Mouse (Mus musculus): ENCODE data around the gene Gpr142.

Gene Gpr142

DNA sequence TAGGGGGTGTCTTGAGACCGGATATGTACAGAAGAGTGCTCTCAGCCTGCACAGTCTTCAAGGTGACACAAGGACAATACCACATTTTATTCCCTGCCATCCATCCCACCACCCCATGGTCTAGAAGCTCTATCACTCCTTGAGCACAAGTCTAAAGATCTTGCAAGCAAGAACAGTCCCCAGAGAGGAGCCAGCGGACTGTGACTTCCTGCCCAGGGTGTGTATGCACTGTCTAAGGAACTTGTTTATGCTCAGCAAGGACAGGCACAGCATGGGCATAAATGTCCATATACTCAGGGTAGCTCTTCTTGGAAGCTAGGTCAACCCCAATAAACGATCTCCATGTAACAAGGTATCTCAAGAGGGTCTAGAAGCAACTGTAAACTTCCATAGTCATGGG is 743 bp upstream of the Gpr142 start:
- in situ Hi-C loops (cut with MboI, MseI) = no loop called here

DNA sequence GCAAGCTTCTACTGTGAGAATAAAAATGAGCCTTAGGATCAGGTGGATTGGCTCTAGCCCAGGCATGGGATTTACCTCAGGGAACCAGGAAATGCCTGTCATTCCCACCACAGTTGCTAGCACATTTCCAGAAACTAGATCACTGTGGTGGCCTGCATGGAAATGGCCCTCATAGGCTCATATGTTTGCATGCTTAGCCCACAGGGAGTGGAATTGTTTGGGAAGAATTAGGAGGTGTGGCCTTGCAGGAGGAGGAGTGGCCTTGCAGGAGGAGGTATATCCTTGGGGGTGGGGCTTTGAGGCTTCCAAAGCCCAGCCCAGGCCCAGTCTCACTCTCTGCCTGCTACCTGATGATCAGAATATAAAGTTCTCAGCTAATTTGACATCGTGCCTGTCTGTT is 3.2 kb downstream of the Gpr142 start:
- in situ Hi-C loops (cut with MboI, MseI) = no loop called here

DNA sequence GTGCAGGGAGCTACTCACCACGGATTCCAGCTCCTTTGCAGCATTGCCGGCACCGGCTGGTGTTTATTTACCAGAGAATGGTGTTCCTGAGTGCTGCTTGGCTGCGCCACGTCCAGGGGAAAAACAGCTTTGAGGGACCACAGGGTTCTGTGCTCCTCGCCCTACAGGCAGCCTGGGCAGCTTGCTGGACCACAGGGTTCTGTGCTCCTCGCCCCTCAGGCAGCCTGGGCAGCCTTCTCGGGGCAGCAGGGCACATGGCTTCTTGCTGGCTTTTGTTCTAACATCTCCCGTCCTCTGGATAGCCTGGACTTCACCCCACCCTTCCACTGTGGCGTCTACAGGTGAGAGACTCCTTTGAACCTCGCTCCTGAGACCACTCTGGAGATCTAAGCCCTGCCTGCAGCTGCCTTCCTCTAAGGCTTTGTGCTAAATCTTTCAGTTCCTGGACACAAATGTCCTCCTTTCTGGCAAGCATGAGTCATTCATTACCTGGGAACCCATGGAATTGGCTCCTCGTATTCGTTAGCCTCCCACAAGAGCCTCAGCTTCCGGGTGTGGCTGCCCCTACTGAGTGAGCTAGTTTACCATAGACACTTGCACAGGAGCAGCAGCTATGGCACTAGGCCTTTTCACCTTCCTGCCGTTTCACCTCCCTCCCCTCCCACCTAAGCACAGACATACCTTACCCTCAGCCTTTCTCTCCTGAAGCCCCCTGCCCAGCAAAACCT is 4.0 kb downstream of the Gpr142 start:
- in situ Hi-C loops (cut with MboI, MseI) = no loop called here

DNA sequence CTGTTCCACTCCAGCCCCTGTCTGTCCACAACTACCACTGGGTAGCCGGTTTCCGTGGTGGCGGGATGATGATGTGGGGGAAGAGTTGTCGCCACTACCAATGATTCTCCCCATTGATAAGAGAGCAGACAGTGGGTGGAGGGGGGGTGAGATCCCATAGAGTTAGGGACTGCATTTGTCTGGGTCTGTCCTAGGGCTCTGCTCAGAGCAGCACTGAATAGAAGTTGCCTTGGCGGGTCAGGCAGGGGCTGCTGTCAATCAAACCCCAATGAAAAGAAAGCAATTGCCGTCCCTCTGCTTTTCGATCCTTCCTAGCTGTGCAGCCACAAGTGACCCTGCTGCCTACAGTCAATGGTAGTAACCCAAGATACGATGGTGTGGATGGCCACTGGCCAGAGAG is 5.3 kb downstream of the Gpr142 start:
- in situ Hi-C loops (cut with MboI, MseI) = no loop called here

GRCm38 (mm10) chr11:114807025-114807424 is 8.3 kb downstream of the Gpr142 start:
- in situ Hi-C loops (cut with MboI, MseI) = no loop called here

DNA sequence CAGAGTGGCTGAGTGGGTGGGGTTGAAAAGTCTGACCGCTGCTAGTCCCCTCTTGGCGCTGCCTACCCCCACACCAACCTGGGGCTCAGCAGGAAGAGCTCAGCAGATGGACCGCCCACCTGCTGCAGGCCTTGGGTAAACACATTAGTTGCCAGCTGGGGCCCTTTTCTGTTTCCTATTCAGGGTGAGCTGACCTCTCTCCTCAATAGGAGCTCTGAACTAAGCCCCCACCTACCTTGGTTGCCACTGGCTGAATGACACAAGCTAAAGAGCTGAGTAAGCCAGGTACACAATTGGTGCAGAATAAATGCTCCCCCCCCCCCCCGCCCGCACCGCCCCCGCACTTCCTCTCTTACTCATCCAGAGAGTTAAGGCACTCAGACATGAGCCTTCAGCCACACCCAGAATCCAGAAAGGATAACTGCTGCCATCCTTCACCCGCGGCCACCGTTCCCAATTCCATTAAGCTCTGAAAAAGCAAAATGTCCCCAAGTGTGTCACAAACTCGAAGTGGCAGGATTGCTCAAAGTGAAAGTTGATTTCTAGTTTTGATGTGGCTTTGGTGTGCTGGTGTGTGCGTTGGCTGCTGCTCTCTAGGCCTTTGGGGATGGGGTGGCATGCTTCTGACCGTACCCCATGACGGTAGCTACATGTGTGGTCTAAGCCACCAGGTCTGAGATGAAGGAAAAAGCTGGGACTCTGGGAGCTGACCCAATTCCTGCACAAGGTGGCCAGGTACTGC is 9.1 kb downstream of the Gpr142 start:
- in situ Hi-C loops (cut with MboI, MseI) = no loop called here

DNA sequence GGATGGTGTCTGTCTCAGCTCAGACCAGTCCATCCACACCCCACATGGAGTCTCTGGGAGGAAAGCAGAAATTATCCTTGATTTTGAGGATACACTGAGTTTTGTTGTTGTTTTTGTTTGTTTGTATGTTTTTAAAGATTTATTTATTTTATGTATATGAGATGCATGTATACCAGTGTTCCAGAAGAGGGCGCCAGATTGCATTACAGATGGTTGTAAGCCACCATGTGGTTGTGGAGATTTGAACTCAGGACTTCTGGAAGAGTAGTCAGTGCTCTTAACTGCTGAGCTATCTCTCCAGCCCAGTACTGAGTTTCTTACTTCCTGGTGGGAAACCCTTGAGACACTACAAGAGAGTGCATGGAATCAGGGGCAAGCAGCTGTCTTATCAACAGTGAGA is 10.6 kb downstream of the Gpr142 start:
- in situ Hi-C loops (cut with MboI, MseI) = no loop called here

DNA sequence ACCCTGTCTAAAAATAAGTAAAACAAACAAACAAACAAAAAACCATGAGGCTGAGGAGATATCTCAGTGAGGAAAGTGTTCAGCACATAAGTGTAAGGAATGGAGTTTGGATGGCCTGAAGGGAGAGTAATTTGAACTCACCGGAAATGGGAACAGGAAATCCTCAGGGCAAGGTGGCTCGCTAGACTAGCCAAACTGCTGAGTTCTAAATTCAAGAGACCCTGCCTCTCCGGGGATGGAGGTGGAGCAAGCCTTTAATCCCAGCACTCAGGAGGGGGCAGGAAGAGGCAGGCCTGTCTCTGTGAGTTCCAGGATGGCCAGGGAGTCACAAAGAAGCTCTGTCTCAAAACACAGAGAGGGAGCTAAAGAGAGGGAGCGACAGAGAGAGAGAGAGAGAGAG is 11.6 kb downstream of the Gpr142 start:
- in situ Hi-C loops (cut with MboI, MseI) = loop anchor here in 1 of 2 experiments (5.0 kb wide), 1 partner anchor 112 kb away; no protein-coding TSS in a partner anchor

GRCm38 (mm10) chr11:114812731-114813240 is 14.1 kb downstream of the Gpr142 start:
- in situ Hi-C loops (cut with MboI, MseI) = loop anchor here in 1 of 2 experiments (5.0 kb wide), 1 partner anchor 110 kb away; no protein-coding TSS in a partner anchor

GRCm38 (mm10) chr11:114814873-114815592 is 16.3 kb downstream of the Gpr142 start:
- in situ Hi-C loops (cut with MboI, MseI) = loop anchor here (5.0 kb wide), 2 partner anchors 92 to 107 kb away; no protein-coding TSS in a partner anchor

- in situ Hi-C loops (cut with MboI, MseI) = loop anchor here in 1 of 2 experiments (5.0 kb wide), 1 partner anchor 90 kb away; no protein-coding TSS in a partner anchor
Observed at GRCm38 (mm10) chr11:114816934-114817333, 18.2 kb downstream of the Gpr142 start.

- in situ Hi-C loops (cut with MboI, MseI) = loop anchor here in 1 of 2 experiments (5.0 kb wide), 1 partner anchor 89 kb away; no protein-coding TSS in a partner anchor
Observed at GRCm38 (mm10) chr11:114818185-114818584, 19.5 kb downstream of the Gpr142 start.

DNA sequence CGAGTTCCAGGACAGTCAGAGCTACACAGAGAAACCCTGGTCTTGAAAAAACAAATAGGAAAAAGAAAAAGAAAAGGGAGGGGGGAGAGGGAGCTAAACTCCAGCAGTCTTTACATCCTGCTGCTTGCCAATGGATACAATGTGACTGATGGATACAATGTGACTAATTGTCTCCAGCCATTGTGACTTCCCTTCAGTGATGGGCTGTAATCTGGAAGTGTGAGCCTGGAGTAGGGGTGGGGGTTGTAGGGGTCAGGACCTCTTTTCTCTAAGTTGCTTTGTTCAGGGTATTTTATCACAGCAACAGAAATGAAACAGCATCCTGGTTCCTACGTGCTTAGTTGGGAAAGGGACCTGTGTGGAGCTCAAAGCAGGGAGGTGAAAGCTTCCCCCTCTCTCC is 20.4 kb downstream of the Gpr142 start:
- in situ Hi-C loops (cut with MboI, MseI) = loop anchor here in 1 of 2 experiments (5.0 kb wide), 1 partner anchor 88 kb away; no protein-coding TSS in a partner anchor

DNA sequence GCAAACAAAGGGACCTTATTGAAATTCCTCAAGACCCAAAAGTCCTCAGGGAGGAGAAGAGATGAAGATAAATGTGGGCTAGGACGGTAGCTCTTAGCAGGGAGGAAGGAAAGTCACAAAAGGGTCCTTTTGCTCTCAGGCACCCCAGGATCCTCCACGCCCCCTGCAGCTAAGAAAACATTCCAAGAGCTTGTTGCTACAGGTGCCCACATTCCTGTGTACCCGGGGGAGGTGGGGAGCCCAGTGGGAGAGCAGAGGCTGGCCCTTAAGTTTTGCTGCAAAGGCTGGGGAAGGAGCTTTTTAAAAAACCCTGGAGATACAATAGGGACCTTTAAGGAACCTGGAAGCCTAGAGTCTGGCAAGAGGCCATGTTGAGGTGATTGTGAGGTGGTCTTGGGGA is 21.7 kb downstream of the Gpr142 start:
- in situ Hi-C loops (cut with MboI, MseI) = no loop called here

DNA sequence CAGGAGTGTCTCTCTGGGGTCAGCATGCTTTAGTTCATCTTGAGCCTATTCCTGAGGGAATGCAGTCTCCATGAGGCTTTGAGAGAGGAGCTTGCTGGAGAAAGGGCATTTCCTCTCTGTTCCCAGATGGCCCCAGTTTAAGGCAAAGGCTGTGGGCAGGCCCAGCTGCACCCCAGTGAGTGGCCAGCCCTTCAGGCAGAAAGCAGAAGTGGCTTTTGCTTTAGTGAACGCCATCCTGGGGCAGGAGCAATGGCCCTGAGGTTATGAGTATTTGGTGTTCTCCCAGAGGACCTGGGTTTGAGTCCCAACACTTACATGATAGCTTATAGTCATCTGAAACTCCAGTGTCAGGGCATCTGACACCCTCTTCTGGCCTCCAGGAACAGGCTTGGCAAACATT is 22.6 kb downstream of the Gpr142 start:
- in situ Hi-C loops (cut with MboI, MseI) = no loop called here

DNA sequence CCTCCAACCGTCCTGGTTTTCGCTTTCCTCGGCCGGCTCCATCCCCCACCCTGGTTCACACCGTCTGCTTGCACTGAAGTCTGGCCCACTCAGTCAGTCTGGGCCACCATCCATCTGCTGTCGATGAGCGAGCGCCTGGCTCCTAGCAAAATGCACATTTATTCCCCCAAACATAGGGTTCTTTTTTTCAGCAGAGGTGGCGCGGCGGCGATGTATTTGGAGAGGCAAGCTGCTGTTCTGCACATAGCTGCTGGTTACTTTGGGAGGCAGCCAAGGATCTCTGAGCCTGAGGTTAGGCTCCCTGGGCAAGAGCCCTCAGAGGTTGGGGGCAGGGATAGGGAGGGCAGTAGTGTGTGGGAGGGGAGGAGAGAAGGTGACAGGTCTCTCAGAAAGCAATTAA is 24.0 kb downstream of the Gpr142 start:
- in situ Hi-C loops (cut with MboI, MseI) = no loop called here

- in situ Hi-C loops (cut with MboI, MseI) = no loop called here
Observed at GRCm38 (mm10) chr11:114823199-114823725, 24.5 kb downstream of the Gpr142 start.

DNA sequence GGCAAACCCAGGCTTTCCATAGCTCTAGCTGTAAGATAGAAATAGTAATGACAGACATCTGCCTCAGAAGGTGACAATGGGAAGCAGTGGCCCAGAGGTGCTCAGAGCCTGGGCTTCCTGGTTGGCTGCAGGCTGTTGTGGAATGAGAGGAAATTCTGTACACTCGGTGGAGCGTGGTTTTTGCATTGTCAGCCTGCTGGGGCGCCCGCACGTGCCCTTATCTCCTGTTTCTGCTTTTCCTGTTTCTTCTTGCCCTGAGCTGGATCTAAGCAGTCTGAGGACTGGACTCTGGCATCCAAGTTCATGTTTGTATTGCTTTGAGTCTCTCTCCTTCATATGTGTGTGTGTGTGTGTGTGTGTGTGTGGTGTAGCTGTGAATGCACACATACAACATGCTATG is 28.0 kb downstream of the Gpr142 start:
- in situ Hi-C loops (cut with MboI, MseI) = no loop called here

- in situ Hi-C loops (cut with MboI, MseI) = no loop called here
Observed at GRCm38 (mm10) chr11:114829499-114830432, 31.0 kb downstream of the Gpr142 start.

DNA sequence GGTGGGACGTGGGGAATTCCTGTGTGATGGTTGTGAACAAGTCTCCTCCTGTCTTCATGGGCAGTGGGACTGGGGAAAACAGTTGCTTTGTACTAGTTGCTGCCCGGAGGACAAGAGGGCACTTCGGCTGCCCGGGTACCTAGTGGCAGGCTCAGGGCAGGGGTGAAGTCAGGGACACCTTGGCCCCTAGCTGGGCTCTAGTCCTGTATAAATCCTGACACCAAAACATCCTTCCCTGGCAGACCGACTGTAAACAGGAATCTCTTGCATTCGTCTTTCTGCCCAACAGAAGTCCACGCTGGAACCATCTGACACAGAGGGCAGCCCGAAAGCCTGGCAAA is 31.7 kb downstream of the Gpr142 start:
- in situ Hi-C loops (cut with MboI, MseI) = no loop called here

- in situ Hi-C loops (cut with MboI, MseI) = no loop called here
Observed at GRCm38 (mm10) chr11:114833166-114833565, 34.4 kb downstream of the Gpr142 start.

All from T-helper 17 cell (primary cell).